Mouse (Mus musculus) MEL (cell line): ENCODE data around the gene Slc37a4. TPM values are rescaled to one million over a fixed set of nuclear protein-coding genes. Genes with fewer than 3 reads are reported as not detected.

ENCODE experiments used
- DNase-seq: peaks from one replicate; pipeline ENCODE4 v3.0.0; 2011; ENCODE audit warnings: low read depth, low spot score
- H3K27ac ChIP-seq: 2 replicates; pipeline ENCODE4 v1.5.1; 2012; ENCODE audit warnings: low read depth, mild to moderate bottlenecking, control low read depth, low read length, moderate library complexity; ENCODE audit not compliant: control insufficient read depth
- H3K27me3 ChIP-seq, 2 experiments: fragments of 150-350 bp in 1 of 2; sonication (generic) in 1 of 2; 2 replicates each; pipeline ENCODE4 v1.6.1; 2012; ENCODE audit warnings: low read length in 2 of 2, mild to moderate bottlenecking in 2 of 2, improper control_type of control experiment in 1 of 2, moderate library complexity in 1 of 2; ENCODE audit not compliant: insufficient read depth in 2 of 2, control insufficient read depth in 1 of 2
- H3K36me3 ChIP-seq, 2 experiments: 2 replicates each; pipeline ENCODE4 v1.6.1; 2012 to 2014; ENCODE audit warnings: low read length in 2 of 2, improper control_type of control experiment in 1 of 2, inconsistent platforms in 1 of 2, mild to moderate bottlenecking in 1 of 2; ENCODE audit not compliant: insufficient read depth in 2 of 2, control insufficient read depth in 1 of 2
- H3K4me1 ChIP-seq, 2 experiments: fragments of 150-350 bp in 1 of 2; sonication (generic) in 1 of 2; 2 replicates each; pipeline ENCODE4 v1.6.1; 2012; ENCODE audit warnings: low read length in 2 of 2, improper control_type of control experiment in 1 of 2, mild to moderate bottlenecking in 1 of 2; ENCODE audit not compliant: insufficient read depth in 2 of 2, control insufficient read depth in 1 of 2
- H3K4me3 ChIP-seq, 2 experiments: fragments of 150-350 bp in 1 of 2; sonication (generic) in 1 of 2; 2 replicates each; pipeline ENCODE4 v1.5.1; 2012; ENCODE audit warnings: low read depth in 2 of 2, low read length in 2 of 2, mild to moderate bottlenecking in 2 of 2, moderate library complexity in 2 of 2, control low read depth in 1 of 2, improper control_type of control experiment in 1 of 2; ENCODE audit not compliant: control insufficient read depth in 1 of 2, insufficient read depth in 1 of 2
- H3K79me2 ChIP-seq: 2 replicates; pipeline ENCODE4 v1.6.1; 2012; ENCODE audit warnings: mild to moderate bottlenecking, low read length, moderate library complexity; ENCODE audit not compliant: control insufficient read depth, poor library complexity, insufficient read depth
- H3K9ac ChIP-seq: 2 replicates; pipeline ENCODE4 v1.6.1; 2012; ENCODE audit warnings: low read depth, mild to moderate bottlenecking, control low read depth, low read length, moderate library complexity; ENCODE audit not compliant: control insufficient read depth, poor library complexity, severe bottlenecking
- H3K9me3 ChIP-seq: fragments of 150-350 bp; sonication (generic); replicated peaks from 2 replicates; pipeline ENCODE4 v1.6.1; 2012; ENCODE audit warnings: mild to moderate bottlenecking, low read length, improper control_type of control experiment, moderate library complexity; ENCODE audit not compliant: insufficient read depth
- BHLHE40 ChIP-seq: IDR thresholded peaks from 2 replicates; pipeline ENCODE4 v1.6.1; 2012; ENCODE audit warnings: low read depth, mild to moderate bottlenecking, inconsistent platforms, low read length, improper control_type of control experiment, borderline replicate concordance
- CHD1 ChIP-seq: IDR thresholded peaks from 2 replicates; pipeline ENCODE4 v1.6.1; 2012; ENCODE audit warnings: low read depth, mild to moderate bottlenecking, inconsistent platforms, low read length, improper control_type of control experiment
- CTCF ChIP-seq, 3 experiments: IDR thresholded peaks in 2 of 3; conservative IDR thresholded peaks in 1 of 3; 2 replicates each; pipeline ENCODE4 v1.5.1; 2011 to 2012; ENCODE audit warnings: low read length in 3 of 3, low read depth in 2 of 3, mild to moderate bottlenecking in 2 of 3, improper control_type of control experiment in 1 of 3, inconsistent platforms in 1 of 3, mixed read lengths in 1 of 3, moderate library complexity in 1 of 3; ENCODE audit not compliant: control insufficient read depth in 1 of 3, insufficient read depth in 1 of 3, poor library complexity in 1 of 3, severe bottlenecking in 1 of 3
- ETS1 ChIP-seq: IDR thresholded peaks from 2 replicates; pipeline ENCODE4 v1.6.1; 2012; ENCODE audit warnings: low read depth, mild to moderate bottlenecking, inconsistent platforms, low read length, improper control_type of control experiment, moderate library complexity
- HCFC1 ChIP-seq: IDR thresholded peaks from 2 replicates; pipeline ENCODE4 v1.6.1; 2012; ENCODE audit warnings: low read depth, mild to moderate bottlenecking, inconsistent platforms, low read length, improper control_type of control experiment, moderate library complexity
- JUND ChIP-seq: IDR thresholded peaks from 2 replicates; pipeline ENCODE4 v1.6.1; 2011; ENCODE audit warnings: low read depth, mild to moderate bottlenecking, improper control_type of control experiment, low read length
- KAT2A ChIP-seq: conservative IDR thresholded peaks from 2 replicates; pipeline ENCODE4 v1.6.1; 2012; ENCODE audit warnings: low read depth, low read length, improper control_type of control experiment, inconsistent platforms
- MAX ChIP-seq: IDR thresholded peaks from 2 replicates; pipeline ENCODE4 v1.6.1; 2011; ENCODE audit warnings: low read length, improper control_type of control experiment
- MAZ ChIP-seq: IDR thresholded peaks from 2 replicates; pipeline ENCODE4 v1.6.1; 2012; ENCODE audit warnings: low read depth, mild to moderate bottlenecking, inconsistent platforms, low read length, improper control_type of control experiment
- MEF2A ChIP-seq: IDR thresholded peaks from 2 replicates; pipeline ENCODE4 v1.6.1; 2014; ENCODE audit warnings: low read depth, mild to moderate bottlenecking, inconsistent platforms, low read length, improper control_type of control experiment; ENCODE audit not compliant: poor library complexity, insufficient replicate concordance, severe bottlenecking; ENCODE audit errors: extremely low read depth
- MYB ChIP-seq: IDR thresholded peaks from 2 replicates; pipeline ENCODE4 v1.6.1; 2011; ENCODE audit warnings: mild to moderate bottlenecking, low read depth, low read length, improper control_type of control experiment
- POLR2A ChIP-seq, 2 experiments: IDR thresholded peaks; 2 replicates each; pipeline ENCODE4 v1.6.1; 2011 to 2012; ENCODE audit warnings: low read length in 2 of 2, mild to moderate bottlenecking in 2 of 2, control low read depth in 1 of 2, improper control_type of control experiment in 1 of 2, low read depth in 1 of 2, moderate library complexity in 1 of 2; ENCODE audit not compliant: control insufficient read depth in 1 of 2, insufficient read depth in 1 of 2, poor library complexity in 1 of 2
- POLR2AphosphoS2 ChIP-seq: IDR thresholded peaks from 2 replicates; pipeline ENCODE4 v1.6.1; 2011; ENCODE audit warnings: low read length, improper control_type of control experiment
- POLR2AphosphoS5 ChIP-seq: IDR thresholded peaks from 2 replicates; pipeline ENCODE4 v1.6.1; 2012; ENCODE audit warnings: low read depth, borderline replicate concordance, mild to moderate bottlenecking, inconsistent platforms, low read length, moderate library complexity, mixed read lengths
- RCOR1 ChIP-seq: IDR thresholded peaks from 2 replicates; pipeline ENCODE4 v1.6.1; 2012; ENCODE audit warnings: low read depth, mild to moderate bottlenecking, inconsistent platforms, low read length, improper control_type of control experiment
- SMC3 ChIP-seq: IDR thresholded peaks from 2 replicates; pipeline ENCODE4 v1.6.1; 2011; ENCODE audit warnings: low read depth, low read length, improper control_type of control experiment
- TAL1 ChIP-seq: IDR thresholded peaks from 2 replicates; pipeline ENCODE4 v1.6.1; 2012; ENCODE audit warnings: mild to moderate bottlenecking, inconsistent platforms, low read length, moderate library complexity, mixed read lengths
- TBP ChIP-seq: IDR thresholded peaks from 2 replicates; pipeline ENCODE4 v1.8.0; 2011; ENCODE audit warnings: low read depth, low read length, improper control_type of control experiment
- UBTF ChIP-seq: IDR thresholded peaks from 2 replicates; pipeline ENCODE4 v1.6.1; 2012; ENCODE audit warnings: low read depth, mild to moderate bottlenecking, inconsistent platforms, low read length, improper control_type of control experiment, moderate library complexity, borderline replicate concordance; ENCODE audit not compliant: insufficient read depth
- ZC3H11A ChIP-seq: IDR thresholded peaks from 2 replicates; pipeline ENCODE4 v1.6.1; 2012; ENCODE audit warnings: low read depth, mild to moderate bottlenecking, inconsistent platforms, low read length, improper control_type of control experiment
- ZKSCAN1 ChIP-seq: IDR thresholded peaks from 2 replicates; pipeline ENCODE4 v1.6.1; 2012; ENCODE audit warnings: low read depth, mild to moderate bottlenecking, inconsistent platforms, low read length, improper control_type of control experiment, moderate library complexity
- ZMIZ1 ChIP-seq: IDR thresholded peaks from 2 replicates; pipeline ENCODE4 v1.6.1; 2012; ENCODE audit warnings: low read depth, mild to moderate bottlenecking, inconsistent platforms, low read length, improper control_type of control experiment, moderate library complexity
- polyA plus RNA-seq, 2 experiments: library from polyadenylated mRNA; stranded (reverse) in 1 of 2; unstranded in 1 of 2; fragments of >175 nt in 1 of 2; fragments of >200 nt in 1 of 2; gene quantifications; 2 replicates each; pipeline versions ENCODE4 v1.2.1 to v1.2.4; 2012; ENCODE audit warnings: low replicate concordance in 2 of 2, low read depth in 1 of 2; ENCODE audit not compliant: insufficient read length in 2 of 2, insufficient read depth in 1 of 2, missing spikeins in 1 of 2
- total RNA-seq: library from RNA; depleted of rRNA; stranded (reverse); fragments of 300-350 nt; gene quantifications from 2 replicates; pipeline ENCODE4 v1.2.3, GENCODE M21; 2012

Gene Slc37a4
- total and polyA plus RNA-seq, 3 experiments = 29.0 to 35.3 TPM; not detected in 1

DNA sequence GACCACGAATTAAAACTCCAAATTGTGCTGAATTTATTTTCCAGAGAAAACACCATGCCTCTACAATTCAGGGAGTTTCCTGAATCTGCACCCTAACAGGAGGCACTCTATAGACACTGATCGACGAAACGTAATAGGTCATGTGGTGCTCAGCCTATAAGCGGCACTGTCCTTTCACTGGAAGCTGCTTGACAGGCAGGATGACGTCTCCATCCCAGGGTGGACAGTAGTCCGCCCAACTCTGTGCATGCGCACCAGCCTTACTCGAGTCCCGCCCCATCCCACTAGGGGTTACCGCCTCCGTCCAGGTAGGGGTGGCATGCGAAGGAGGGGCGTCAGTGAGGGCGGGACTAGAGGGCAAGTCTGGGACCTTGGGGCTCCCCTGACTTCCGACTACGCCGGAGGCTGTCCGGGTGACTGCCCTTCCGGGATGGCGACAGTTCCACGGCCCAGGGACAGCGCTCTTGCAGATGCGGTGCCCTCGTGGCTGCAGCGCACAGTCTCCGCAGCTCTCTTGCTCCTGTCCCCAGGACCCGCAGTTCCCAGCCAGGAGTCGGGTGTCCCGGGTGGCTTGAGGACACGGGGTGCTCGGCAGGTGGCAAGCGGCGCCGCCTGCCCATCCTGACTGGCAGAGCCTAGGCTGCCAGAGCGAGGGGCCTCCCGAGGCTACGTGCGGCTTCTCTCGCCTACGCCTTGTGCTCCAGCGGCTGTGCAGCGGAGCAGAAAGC, at the start of gene Slc37a4 (continued):
- peak; percentile 75 for TF ChIP-seq HCFC1
- no peak for TF ChIP-seq MEF2A
- TF ChIP-seq RCOR1 = no peak
- no peak for TF ChIP-seq JUND

DNA sequence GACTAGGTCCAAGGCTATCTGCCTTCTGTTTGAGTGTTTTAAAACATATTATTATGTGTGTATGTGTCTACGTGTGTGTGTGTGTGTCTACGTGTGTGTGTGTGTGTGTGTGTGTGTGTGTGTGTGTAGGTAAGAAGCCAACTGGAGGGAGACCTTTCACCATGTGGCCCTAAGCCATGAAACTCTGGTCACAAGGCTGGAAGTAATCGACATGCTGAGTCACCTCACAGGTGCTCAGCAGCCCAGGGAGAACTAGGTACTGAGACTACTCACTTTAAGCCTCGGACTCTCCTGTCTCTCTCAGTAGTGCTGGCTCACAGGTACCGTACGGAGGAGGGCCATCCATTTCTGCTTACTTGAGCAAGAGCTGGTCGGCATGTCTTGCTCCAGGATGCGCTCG, 49.5 kb upstream of the Slc37a4 start:
- Histone ChIP-seq H3K9me3 (no peaks in the 10 kb centered on the region), H3K4me3 (no peak overlapping the region), H3K4me1 (peaks cover 5 to 11% of the 10 kb centered on the region in 2 experiments), H3K9ac (no peak overlapping the region), H3K79me2 (peaks cover 6% of the 10 kb centered on the region), H3K27me3 (no peaks in the 10 kb centered on the region), H3K27ac (no peak overlapping the region), H3K36me3 (peaks cover 9 to 13% of the 10 kb centered on the region in 2 experiments)
- DNase-seq = no peak
- TF ChIP-seq CTCF (IDR thresholded peaks at IDR 0.05 in 2 of 3, conservative IDR thresholded peaks at IDR 0.05 in 1 of 3; ENCODE audit: control insufficient read depth in 1 of 3, insufficient read depth in 1 of 3, low read depth in 2 of 3, low read length in 3 of 3, poor library complexity in 1 of 3, severe bottlenecking in 1 of 3) (no peak), ETS1 (no peak), MEF2A (no peak), ZKSCAN1 (no peak), TBP (no peak), POLR2A (IDR thresholded peaks at IDR 0.05; ENCODE audit: control insufficient read depth in 1 of 2, insufficient read depth in 1 of 2, low read depth in 1 of 2, low read length in 2 of 2, poor library complexity in 1 of 2) (no peak), POLR2AphosphoS2 (no peak), UBTF (no peak), MAX (no peak), TAL1 (no peak), ZC3H11A (no peak), ZMIZ1 (no peak), CHD1 (no peak), BHLHE40 (no peak), POLR2AphosphoS5 (no peak), MYB (no peak), MAZ (no peak), SMC3 (no peak), KAT2A (no peak)
